Mouse (Mus musculus): Measurements from ENCODE around the gene Snx18. TPM values are rescaled to one million over a fixed set of nuclear protein-coding genes. Genes with fewer than 3 reads are reported as not detected.

The Snx18 gene
- polyA plus RNA-seq, 1 experiment from 2014 or later, result 6.5 TPM

- no peak; the same call in 1 of the 2 replicates for ATAC-seq
- Histone ChIP-seq H3K27me3 (ENCODE audit: control insufficient read depth, insufficient read depth, low read depth, low read length) (no peaks in the 10 kb centered on the region), H3K4me3 (ENCODE audit: low read depth, low read length) (peak overlapping the region; percentile 86), H3K4me1 (ENCODE audit: control insufficient read depth, insufficient read depth, low read length) (peaks cover 42% of the 10 kb centered on the region), H3K9me3 (replicated peaks; ENCODE audit: control insufficient read depth, low read length, poor library complexity, severe bottlenecking) (no peaks in the 10 kb centered on the region), H3K36me3 (ENCODE audit: control insufficient read depth, insufficient read depth, low read length) (no peaks in the 10 kb centered on the region), H3K4me2 (ENCODE audit: low read length) (peak overlapping the region; percentile 75), H3K27ac (ENCODE audit: low read length) (peak overlapping the region; percentile 90), H3K9ac (ENCODE audit: low read depth, low read length) (peak overlapping the region; percentile 90)
- WGBS, result 14% methylated on average over 41 of the region's 49 CpGs
These were observed 950 bp downstream of the Snx18 start for GRCm38 (mm10) chr13:113617338-113617890.

- Histone ChIP-seq H3K9ac (ENCODE audit: low read depth, low read length) (peak overlapping the region; percentile 90), H3K4me2 (ENCODE audit: low read length) (peak overlapping the region; percentile 75), H3K27ac (ENCODE audit: low read length) (no peak overlapping the region), H3K36me3 (ENCODE audit: control insufficient read depth, insufficient read depth, low read length) (0 out of 2 replicates have a peak, but pooled peaks cover 2% of the 10 kb centered on the region), H3K4me1 (ENCODE audit: control insufficient read depth, insufficient read depth, low read length) (peaks cover 48% of the 10 kb centered on the region), H3K9me3 (replicated peaks; ENCODE audit: control insufficient read depth, low read length, poor library complexity, severe bottlenecking) (no peaks in the 10 kb centered on the region), H3K4me3 (ENCODE audit: low read depth, low read length) (peak overlapping the region; percentile 86), H3K27me3 (ENCODE audit: control insufficient read depth, insufficient read depth, low read depth, low read length) (no peaks in the 10 kb centered on the region)
- WGBS, result 70% methylated on average over 24 of the region's 24 CpGs
- ATAC-seq, result no peak
These were observed 1.5 kb downstream of the Snx18 start for GRCm38 (mm10) chr13:113616751-113617337.

- H3K4me1 ChIP-seq (ENCODE audit: control insufficient read depth, insufficient read depth, low read length), result peaks cover 53% of the 10 kb centered on the region
- peak overlapping the region; percentile 90 for H3K9ac ChIP-seq (ENCODE audit: low read depth, low read length)
- no peak for ATAC-seq
- H3K27ac ChIP-seq (ENCODE audit: low read length), result no peak overlapping the region; the same call in 1 of the 2 replicates
- H3K27me3 ChIP-seq (ENCODE audit: control insufficient read depth, insufficient read depth, low read depth, low read length), result no peaks in the 10 kb centered on the region
- 11% methylated on average over 8 of the region's 8 CpGs for WGBS
- peak overlapping the region; percentile 86 for H3K4me3 ChIP-seq (ENCODE audit: low read depth, low read length)
- no peaks in the 10 kb centered on the region for H3K9me3 ChIP-seq (replicated peaks; ENCODE audit: control insufficient read depth, low read length, poor library complexity, severe bottlenecking)
- H3K36me3 ChIP-seq (ENCODE audit: control insufficient read depth, insufficient read depth, low read length), result 0 out of 2 replicates have a peak, but pooled peaks cover 2% of the 10 kb centered on the region
- H3K4me2 ChIP-seq (ENCODE audit: low read length), result peak overlapping the region; percentile 75
These were observed 2.2 kb downstream of the Snx18 start for GRCm38 (mm10) chr13:113615971-113616671.

- WGBS, result under 1% methylated on average over 10 of the region's 10 CpGs
- H3K4me3 ChIP-seq (ENCODE audit: low read depth, low read length), result peak overlapping the region; percentile 86
- H3K27ac ChIP-seq (ENCODE audit: low read length), result no peak overlapping the region; the same call in 1 of the 2 replicates
- H3K9ac ChIP-seq (ENCODE audit: low read depth, low read length), result peak overlapping the region; percentile 90
- 0 out of 2 replicates have a peak, but pooled peaks cover 2% of the 10 kb centered on the region for H3K36me3 ChIP-seq (ENCODE audit: control insufficient read depth, insufficient read depth, low read length)
- H3K9me3 ChIP-seq (replicated peaks; ENCODE audit: control insufficient read depth, low read length, poor library complexity, severe bottlenecking), result no peaks in the 10 kb centered on the region
- H3K27me3 ChIP-seq (ENCODE audit: control insufficient read depth, insufficient read depth, low read depth, low read length), result no peaks in the 10 kb centered on the region
- H3K4me2 ChIP-seq (ENCODE audit: low read length), result peak overlapping the region; percentile 75
- peaks cover 58% of the 10 kb centered on the region for H3K4me1 ChIP-seq (ENCODE audit: control insufficient read depth, insufficient read depth, low read length)
- ATAC-seq, result no peak
These were observed 2.8 kb downstream of the Snx18 start for GRCm38 (mm10) chr13:113615546-113615941.

GRCm38 (mm10) chr13:113614635-113615545 is 3.5 kb downstream of the Snx18 start:
- peaks cover 59% of the 10 kb centered on the region for H3K4me1 ChIP-seq (ENCODE audit: control insufficient read depth, insufficient read depth, low read length)
- H3K27me3 ChIP-seq (ENCODE audit: control insufficient read depth, insufficient read depth, low read depth, low read length), result no peaks in the 10 kb centered on the region
- WGBS, result 10% methylated on average over 24 of the region's 24 CpGs
- ATAC-seq, result no peak
- H3K9ac ChIP-seq (ENCODE audit: low read depth, low read length), result peak overlapping the region; percentile 90
- peak overlapping the region; percentile 75 for H3K4me2 ChIP-seq (ENCODE audit: low read length)
- H3K9me3 ChIP-seq (replicated peaks; ENCODE audit: control insufficient read depth, low read length, poor library complexity, severe bottlenecking), result no peaks in the 10 kb centered on the region
- H3K27ac ChIP-seq (ENCODE audit: low read length), result no peak overlapping the region; the same call in 1 of the 2 replicates
- H3K36me3 ChIP-seq (ENCODE audit: control insufficient read depth, insufficient read depth, low read length), result 0 out of 2 replicates have a peak, but pooled peaks cover 2% of the 10 kb centered on the region
- H3K4me3 ChIP-seq (ENCODE audit: low read depth, low read length), result peak overlapping the region; percentile 86

GRCm38 (mm10) chr13:113613882-113614281 is 4.5 kb downstream of the Snx18 start:
- H3K4me1 ChIP-seq (ENCODE audit: control insufficient read depth, insufficient read depth, low read length), result peaks cover 59% of the 10 kb centered on the region
- ATAC-seq, result no peak

GRCm38 (mm10) chr13:113613341-113613740 is 5.0 kb downstream of the Snx18 start:
- 29% methylated on average over 12 of the region's 12 CpGs for WGBS
- Histone ChIP-seq H3K4me2 (ENCODE audit: low read length) (peak overlapping the region; percentile 75), H3K4me3 (ENCODE audit: low read depth, low read length) (peak overlapping the region; percentile 12; the same call in 1 of the 2 replicates), H3K9ac (ENCODE audit: low read depth, low read length) (no peak overlapping the region), H3K27me3 (ENCODE audit: control insufficient read depth, insufficient read depth, low read depth, low read length) (no peaks in the 10 kb centered on the region), H3K4me1 (ENCODE audit: control insufficient read depth, insufficient read depth, low read length) (peaks cover 59% of the 10 kb centered on the region), H3K9me3 (replicated peaks; ENCODE audit: control insufficient read depth, low read length, poor library complexity, severe bottlenecking) (no peaks in the 10 kb centered on the region), H3K36me3 (ENCODE audit: control insufficient read depth, insufficient read depth, low read length) (0 out of 2 replicates have a peak, but pooled peaks cover 2% of the 10 kb centered on the region), H3K27ac (ENCODE audit: low read length) (no peak overlapping the region)
- no peak for ATAC-seq

More at GRCm38 (mm10) chr13:113613882-113614281, 4.5 kb downstream of the Snx18 start:
- no peak overlapping the region for H3K9ac ChIP-seq (ENCODE audit: low read depth, low read length)
- no peak overlapping the region for H3K27ac ChIP-seq (ENCODE audit: low read length)
- peak overlapping the region; percentile 86; the same call in 1 of the 2 replicates for H3K4me3 ChIP-seq (ENCODE audit: low read depth, low read length)
- H3K4me2 ChIP-seq (ENCODE audit: low read length), result peak overlapping the region; percentile 75
- 0 out of 2 replicates have a peak, but pooled peaks cover 2% of the 10 kb centered on the region for H3K36me3 ChIP-seq (ENCODE audit: control insufficient read depth, insufficient read depth, low read length)
- H3K9me3 ChIP-seq (replicated peaks; ENCODE audit: control insufficient read depth, low read length, poor library complexity, severe bottlenecking), result no peaks in the 10 kb centered on the region
- no peaks in the 10 kb centered on the region for H3K27me3 ChIP-seq (ENCODE audit: control insufficient read depth, insufficient read depth, low read depth, low read length)
- 25% methylated on average over 10 of the region's 10 CpGs for WGBS

Data from midbrain, embryonic 16.5 days (tissue).